Mouse (Mus musculus) cerebellum, adult 11-12 months (tissue): ENCODE data around the gene Cks1b.

ENCODE experiments used
- DNase-seq: peaks from one replicate; pipeline ENCODE4 v3.0.0; 2022

The Cks1b gene

GRCm38 (mm10) chr3:89425141-89425525, 7.0 kb upstream of the Cks1b start:
- no peak for DNase-seq

GRCm38 (mm10) chr3:89424416-89425140, 6.4 kb upstream of the Cks1b start:
- DNase-seq, result no peak

- DNase-seq, result no peak
These were observed 4.5 kb upstream of the Cks1b start for GRCm38 (mm10) chr3:89422556-89423205.

GRCm38 (mm10) chr3:89421810-89422473, 3.8 kb upstream of the Cks1b start:
- DNase-seq, result no peak

- peak; percentile 64 for DNase-seq
These were observed 3.0 kb upstream of the Cks1b start for GRCm38 (mm10) chr3:89421002-89421774.

GRCm38 (mm10) chr3:89420421-89420820, 2.2 kb upstream of the Cks1b start:
- no peak for DNase-seq

GRCm38 (mm10) chr3:89419981-89420380, 1.8 kb upstream of the Cks1b start:
- DNase-seq, result peak; percentile 7

GRCm38 (mm10) chr3:89419571-89419970, 1.4 kb upstream of the Cks1b start:
- DNase-seq, result peak; percentile 40

GRCm38 (mm10) chr3:89418861-89419250, 673 bp upstream of the Cks1b start:
- no peak for DNase-seq

GRCm38 (mm10) chr3:89417840-89418169, 378 bp downstream of the Cks1b start:
- no peak for DNase-seq

GRCm38 (mm10) chr3:89417131-89417530, 1.1 kb downstream of the Cks1b start:
- DNase-seq, result no peak

GRCm38 (mm10) chr3:89416158-89416557, 2.0 kb downstream of the Cks1b start:
- no peak for DNase-seq

- peak; percentile 99 for DNase-seq
These were observed 6.4 kb downstream of the Cks1b start, which contains the start of gene Flad1 for GRCm38 (mm10) chr3:89411490-89412393. Flad1 (minus strand) TSS chr3:89411870.

GRCm38 (mm10) chr3:89410864-89411263, 7.3 kb downstream of the Cks1b start:
- DNase-seq, result no peak

GRCm38 (mm10) chr3:89409701-89410100, 8.5 kb downstream of the Cks1b start:
- no peak for DNase-seq

- no peak for DNase-seq
These were observed 9.7 kb downstream of the Cks1b start for GRCm38 (mm10) chr3:89408448-89408847.

GRCm38 (mm10) chr3:89406887-89407286, 11.3 kb downstream of the Cks1b start:
- DNase-seq, result no peak

- no peak for DNase-seq
These were observed 15.5 kb downstream of the Cks1b start, which contains the start of gene Lenep for GRCm38 (mm10) chr3:89402693-89403092. Lenep (minus strand) TSS chr3:89402793.

- DNase-seq, result no peak
These were observed 16.9 kb downstream of the Cks1b start for GRCm38 (mm10) chr3:89401329-89401728.

- peak; percentile 34 for DNase-seq
These were observed 21.6 kb downstream of the Cks1b start for GRCm38 (mm10) chr3:89396654-89397005.

- DNase-seq, result peak; percentile 75
These were observed 22.2 kb downstream of the Cks1b start for GRCm38 (mm10) chr3:89395806-89396653.
